Mouse (Mus musculus) gastrocnemius, postnatal 10 days (tissue): ENCODE data around the gene Pcsk5. TPM values are rescaled to one million over a fixed set of nuclear protein-coding genes. Genes with fewer than 3 reads are reported as not detected.

ENCODE experiments used
- DNase-seq: peaks from one replicate; pipeline ENCODE4 v3.0.0; 2021; ENCODE audit warnings: mixed read lengths
- total RNA-seq, 2 experiments: library from RNA; stranded (reverse); gene quantifications; 2 replicates each; pipeline ENCODE4 v1.2.3; 2021

Gene Pcsk5
- total RNA-seq, 2 experiments from 2014 or later = 8.5 to 10.9 TPM

DNA sequence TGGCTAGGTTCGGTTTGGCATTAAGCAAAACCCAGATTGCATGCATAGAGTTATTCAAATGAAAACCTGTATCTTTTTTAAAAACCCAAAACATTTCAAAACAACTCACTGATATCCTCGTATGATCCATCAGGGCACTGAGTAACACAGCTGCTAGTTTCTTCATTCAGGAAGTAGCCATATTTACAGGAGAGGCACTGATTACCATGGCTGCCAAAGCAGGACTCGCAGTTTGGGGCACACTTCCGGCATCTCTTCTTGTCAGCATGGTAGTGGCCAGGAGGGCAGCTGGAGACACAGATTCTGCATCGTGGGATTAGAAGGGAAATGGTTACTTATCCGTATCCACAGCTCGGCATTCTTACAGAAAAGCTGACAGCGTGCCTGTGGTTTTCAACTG is 265.1 kb downstream of the Pcsk5 start:
- no peak for DNase-seq

DNA sequence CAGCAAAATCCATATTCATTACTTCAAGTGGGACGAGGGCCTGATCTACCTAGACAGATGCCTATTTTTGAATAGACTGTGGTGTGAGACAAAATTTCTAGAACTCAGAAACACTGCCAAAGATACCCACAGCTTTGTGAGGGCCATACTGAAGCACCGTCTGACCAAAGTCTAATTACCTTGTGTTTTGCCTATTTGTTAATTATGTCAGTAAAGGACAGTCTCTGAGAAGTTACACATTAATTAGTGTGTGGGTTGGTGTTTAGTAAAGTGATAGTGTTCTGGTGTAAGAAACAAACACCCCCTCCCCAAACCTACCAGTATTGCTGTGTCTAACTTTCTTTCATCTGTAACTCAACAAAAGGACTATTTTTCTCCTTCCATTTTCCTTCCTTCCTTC is 266.5 kb downstream of the Pcsk5 start:
- no peak for DNase-seq

DNA sequence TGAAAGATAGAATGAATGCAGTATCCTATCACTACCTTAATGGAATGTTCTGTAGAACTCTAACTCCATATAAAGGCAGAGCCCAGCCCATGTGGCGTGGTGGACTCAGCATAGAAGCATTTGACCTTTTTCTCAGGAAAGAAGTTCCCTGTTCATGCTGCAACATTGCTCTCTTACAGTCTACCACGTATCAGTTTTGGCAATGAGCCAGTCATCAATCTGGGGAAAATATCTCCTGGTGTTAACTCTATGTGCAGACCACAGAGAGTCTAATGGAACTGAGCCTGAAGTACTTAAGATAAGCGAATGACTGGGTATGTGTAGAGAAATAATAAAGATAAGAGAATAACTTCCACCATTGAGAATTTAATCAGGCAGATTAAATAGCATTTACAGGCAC is 270.2 kb downstream of the Pcsk5 start:
- no peak for DNase-seq

DNA sequence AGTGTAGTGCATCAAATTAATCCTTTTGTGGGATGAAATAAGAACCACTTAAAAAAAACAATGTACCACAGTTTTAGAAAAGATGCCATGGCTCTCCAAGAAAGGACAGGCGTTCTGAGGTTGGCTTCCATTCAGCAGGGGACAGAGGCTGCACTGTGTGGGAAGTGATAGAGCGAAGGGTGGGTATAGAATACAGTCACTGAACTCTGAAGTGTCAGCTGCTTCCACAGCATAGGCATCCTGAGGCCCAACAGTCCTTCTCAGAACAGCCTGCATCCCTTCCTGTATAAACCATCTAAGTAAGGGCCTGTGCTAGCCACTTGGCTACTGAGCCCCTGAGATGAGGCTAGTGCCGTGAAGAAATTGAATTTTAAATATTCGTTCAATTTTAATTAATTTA is 271.3 kb downstream of the Pcsk5 start:
- no peak for DNase-seq

DNA sequence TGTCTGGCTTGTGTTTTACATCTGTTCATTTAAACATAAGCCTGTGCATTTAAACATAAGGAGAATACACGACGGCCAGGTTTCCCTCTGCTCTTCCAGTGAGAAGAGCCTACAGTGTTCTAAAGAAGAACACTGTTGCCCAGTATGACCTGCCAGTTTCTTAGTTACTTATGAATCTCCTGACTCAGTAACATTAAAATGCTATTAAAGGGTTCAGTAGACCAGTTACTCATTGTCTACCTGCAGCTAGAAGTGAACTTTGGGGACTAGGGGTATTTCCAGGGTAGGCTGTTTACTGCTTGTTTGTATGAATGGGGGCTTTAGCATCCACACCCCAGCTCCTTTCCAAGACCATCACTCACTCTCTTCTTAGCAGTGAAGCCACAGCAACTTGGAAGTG is 278.7 kb downstream of the Pcsk5 start:
- no peak for DNase-seq

DNA sequence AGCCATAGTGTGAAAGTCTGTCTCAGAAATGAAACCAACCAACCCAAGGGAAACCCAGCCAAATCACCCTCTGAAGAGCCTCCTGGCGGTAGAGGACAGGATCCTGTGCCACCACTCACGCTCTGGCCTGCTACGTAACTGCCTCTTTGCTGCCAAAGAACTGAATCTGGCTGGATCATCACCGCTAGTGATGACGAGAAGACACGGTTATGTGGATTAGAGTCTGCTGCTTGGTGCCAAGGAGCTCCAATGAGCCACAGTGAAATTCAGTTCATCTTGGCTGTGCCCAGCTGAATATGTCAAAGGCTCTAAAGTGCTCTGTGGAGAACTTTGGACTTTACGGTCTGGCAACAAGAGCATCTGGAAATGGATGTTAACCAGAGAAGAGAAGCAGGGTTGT is 282.3 kb downstream of the Pcsk5 start:
- peak; percentile 14 for DNase-seq

DNA sequence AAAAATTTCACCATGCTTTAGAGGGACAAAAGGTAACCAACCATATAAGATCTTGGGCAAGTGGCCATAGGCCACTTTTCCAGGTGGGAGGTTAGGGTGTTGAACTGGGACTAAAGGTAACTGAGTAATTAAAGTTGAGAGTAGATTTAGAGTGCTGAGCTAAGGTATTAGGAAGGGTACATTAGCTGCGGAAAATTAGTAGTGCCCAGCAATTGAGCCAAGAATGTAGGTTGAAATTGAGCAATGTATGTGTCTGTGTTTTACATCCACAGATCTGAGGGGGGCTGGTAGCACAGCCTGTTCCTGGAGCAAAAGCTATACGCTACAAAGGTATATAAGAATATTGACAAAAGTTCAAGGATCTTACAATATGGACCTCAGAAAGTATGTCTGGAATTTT is 282.9 kb downstream of the Pcsk5 start:
- DNase-seq = no peak

DNA sequence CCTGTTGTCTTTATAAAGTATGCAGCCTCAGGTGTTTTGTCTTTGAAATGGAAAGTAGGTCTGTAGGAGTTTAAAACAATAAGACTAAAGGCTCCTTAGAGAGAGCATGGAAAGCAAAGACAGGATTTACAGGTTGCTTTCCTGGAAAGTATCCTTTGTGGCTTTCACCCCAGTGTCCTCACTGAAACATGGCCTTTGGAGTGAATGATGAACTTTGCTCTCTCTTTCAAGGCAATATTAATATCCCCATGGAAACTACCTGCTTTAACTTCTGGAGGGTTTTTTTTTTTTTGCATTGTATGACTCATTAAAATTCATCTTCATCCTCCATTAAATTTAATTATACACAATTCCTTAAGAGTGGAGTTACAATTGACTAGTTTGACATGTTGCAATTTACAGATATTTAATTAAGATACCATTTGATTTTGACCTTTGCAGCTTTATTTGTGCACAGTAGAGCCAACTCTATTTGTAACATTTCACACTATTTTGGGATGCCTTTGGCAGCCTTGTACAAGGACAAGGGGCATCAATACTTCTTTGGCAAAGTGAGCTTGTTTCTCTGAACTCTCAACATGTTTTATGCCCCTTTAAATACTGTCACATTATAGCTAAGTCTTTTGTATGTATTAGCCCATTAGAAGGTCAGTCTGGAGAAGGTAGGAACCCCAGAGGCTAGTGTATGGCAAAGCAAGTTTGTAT is 283.9 kb downstream of the Pcsk5 start:
- DNase-seq = no peak

DNA sequence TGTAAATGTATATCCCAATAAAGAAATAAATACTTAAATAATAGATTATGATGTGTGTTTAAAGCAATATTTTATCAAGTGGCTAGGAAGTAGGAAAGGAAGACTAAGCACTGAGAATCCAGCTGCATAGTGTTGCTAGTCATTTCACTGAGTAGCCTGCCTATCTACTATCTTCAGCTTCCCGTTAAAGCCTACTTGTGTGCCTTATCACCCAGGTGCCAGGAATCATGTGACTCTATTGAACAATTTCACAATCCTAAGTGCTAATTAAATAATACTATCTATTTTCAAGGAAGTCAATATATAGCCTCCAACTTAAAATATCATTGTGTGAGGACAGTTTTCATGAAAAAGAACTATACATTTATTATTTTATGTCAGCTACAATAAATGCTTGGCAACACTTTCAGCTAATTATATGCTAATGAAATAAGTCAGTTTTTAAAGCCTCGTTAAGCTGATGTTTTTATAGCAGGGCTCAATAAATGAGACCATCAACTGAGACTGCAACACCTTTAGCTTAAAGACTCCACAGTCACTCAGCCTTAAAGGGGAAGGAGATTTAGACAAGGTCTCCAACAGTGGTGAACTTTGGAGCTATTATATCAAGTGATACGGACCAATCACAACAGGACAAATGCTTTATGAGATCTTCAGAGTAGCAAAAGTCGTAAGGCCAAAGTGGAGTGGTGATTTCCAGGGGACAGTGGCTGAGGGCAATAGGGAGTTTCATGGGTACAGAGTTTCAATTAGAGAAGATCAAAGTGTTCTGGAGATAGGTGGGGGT is 308.5 kb downstream of the Pcsk5 start:
- DNase-seq = no peak

DNA sequence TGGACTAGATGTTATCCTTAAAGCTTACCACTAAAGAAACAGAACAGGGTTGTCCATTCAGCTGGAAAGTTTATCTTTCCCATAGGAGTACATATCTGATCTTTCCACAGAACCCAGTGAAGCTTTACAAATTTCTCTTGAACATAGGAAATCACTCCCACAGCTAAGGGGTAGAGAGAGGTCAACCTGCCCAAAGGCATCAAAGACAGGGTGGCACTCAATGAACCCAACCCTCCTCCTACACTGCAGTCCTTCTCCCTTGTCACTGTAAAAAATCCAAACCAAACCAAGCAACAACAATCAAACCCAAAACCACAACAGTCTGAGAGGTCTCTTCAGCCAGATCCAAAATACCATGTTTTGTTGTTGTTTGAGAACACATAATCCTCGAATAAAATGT is 311.9 kb downstream of the Pcsk5 start:
- DNase-seq = no peak

DNA sequence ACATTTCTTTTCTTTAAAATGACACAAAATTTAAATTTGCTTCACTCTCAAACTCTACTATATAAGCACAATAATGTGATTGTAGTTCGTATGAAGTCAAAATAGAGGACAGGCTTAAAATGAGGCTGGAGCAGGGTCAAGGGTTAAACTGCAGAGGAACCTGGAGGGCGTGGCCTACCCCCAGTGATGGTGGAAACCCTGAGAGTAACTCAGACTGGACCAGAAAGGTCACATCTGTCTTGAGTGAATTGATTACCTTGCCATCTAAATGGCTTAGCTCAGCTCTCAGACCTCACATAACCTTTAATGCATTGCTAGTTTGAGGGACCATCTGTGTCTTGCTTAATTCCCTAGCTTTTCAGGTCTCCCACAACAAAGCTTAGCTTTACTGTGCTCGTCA is 323.0 kb downstream of the Pcsk5 start:
- no peak for DNase-seq

DNA sequence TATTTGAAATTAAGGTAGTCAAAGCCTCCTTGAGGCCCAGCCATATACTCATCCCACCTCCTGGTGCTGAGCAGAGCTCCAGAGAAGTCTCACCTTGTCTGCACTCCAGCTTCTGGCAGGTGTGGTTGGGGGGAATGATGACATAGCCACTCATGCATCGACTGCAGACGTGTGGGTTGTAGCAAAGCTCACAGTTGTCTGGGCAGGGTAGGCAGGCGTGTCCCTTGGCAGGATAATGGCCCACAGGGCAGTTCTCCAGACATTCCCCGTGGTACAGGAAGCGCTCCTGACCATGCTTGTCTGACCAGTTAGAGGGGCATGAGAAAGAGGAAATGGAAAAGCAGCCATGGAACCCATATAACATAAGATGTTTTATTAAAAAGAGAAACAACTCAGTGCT is 326.1 kb downstream of the Pcsk5 start:
- DNase-seq = no peak

DNA sequence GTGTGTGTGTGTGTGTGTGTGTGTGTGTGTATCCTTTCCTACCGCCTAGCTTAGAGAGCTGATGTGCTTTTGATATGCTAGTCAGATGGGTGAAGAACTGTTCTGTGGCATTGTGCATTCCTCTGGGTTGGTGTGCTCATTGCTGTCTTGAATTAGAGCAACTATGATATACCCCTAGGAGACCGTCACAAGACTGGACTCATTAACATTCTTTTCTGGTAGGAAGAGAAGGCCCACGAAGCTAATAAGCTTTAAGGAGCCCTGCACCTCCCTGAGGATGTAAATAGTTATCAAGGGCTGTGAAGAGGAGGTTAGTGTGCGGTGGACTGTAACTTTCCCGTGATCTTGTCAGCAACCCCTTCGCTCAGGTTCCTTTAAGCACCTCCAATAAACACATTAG is 333.2 kb downstream of the Pcsk5 start:
- no peak for DNase-seq

DNA sequence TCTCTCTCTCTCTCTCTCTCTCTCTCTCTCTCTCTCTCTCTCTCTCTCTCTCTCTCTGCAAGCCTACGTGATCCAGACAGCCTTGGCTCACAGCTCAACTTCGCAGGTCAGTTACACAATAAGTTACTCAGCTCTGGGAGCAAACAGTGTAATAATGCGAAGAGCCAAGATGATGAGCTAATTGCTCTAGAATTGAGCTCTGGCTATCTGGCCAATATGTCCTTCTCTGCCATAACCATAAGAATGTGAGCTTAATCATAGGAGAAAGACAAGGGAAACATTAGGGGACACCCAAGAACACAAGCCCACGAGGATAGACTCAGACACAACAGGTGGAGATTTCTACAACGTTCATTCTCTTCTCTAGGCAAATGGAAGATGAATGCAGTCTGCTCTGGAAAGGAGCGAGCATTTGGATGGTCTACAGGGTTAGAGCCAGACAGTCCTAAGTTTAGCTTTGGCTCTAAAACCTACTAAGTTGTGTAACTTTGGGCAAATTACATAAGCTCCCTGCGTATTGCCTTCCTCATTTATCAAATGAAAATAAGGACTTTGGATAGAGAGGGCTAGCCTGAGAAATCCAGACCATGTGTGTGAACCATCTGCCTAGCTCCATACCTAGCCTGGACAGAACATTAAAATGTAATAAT is 338.7 kb downstream of the Pcsk5 start:
- DNase-seq = no peak

DNA sequence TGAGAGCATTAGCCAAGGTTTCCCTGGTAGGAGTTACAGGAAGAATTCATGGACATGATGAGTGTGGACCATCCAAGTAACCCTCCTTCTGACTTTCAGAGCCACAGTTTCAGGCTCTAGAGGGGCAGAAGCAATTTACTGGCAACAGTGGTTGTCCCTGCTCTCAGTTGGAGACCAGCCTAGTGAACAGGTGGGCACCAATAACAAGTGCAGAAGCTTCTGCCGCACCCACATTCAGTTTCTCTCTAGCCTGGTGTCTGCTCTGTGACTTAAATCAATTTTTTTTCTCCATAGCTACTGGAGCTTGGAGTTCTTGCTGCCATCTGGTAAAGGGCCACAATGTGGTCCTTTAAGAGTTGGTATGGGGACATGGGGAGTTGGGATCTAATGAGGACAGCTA is 341.3 kb downstream of the Pcsk5 start:
- DNase-seq = no peak

DNA sequence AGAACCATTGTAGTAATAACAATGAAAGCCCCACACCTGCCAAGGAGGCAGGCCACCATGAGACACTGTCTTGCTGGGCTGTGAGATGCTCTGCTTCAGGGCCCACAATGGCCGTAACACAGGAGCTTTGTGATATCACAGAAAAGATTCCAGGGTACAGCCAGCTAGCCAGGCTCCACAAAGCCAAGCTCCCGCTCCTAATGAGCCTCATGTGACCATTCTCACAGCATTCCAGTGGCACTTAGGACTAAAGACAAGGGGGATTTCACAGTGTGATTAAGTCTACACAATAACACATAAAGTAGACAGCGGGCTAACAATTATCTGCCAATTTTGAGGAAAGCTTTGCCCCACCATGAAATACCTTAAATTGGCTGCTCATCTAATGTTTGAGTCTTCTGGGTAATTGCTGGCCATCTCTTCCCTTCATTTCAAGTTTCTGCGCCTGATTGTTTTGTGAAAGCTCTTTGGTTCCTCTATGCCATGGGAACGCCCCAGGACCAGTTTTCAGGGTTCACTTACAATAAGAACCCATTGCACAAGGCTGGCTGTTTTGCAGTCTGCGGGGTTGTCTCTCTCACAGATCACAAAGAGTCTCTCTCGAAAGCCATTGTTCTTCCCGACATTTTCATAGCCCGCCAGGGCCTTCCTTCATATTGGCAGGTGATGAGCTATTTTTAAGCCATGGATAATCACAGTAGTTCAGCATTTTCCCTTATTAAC is 345.4 kb downstream of the Pcsk5 start:
- no peak for DNase-seq

DNA sequence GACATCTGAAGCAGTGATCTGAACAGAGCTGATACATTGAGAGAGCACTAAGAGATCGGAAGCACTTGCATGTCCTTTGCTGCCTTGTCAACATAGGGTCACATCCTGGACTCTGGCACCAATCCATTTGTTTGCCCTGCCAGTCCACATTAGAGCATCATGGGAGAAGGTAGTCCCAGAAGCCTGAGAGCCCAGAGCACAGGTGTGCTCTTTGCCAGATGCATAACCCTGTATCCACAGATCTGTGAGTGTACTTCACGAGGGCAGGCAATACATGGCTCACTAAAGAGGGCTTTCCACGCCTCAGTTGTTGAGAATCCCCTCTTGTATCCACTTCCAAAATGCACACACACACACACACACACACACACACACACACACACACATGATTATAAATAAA is 346.1 kb downstream of the Pcsk5 start:
- DNase-seq = no peak

DNA sequence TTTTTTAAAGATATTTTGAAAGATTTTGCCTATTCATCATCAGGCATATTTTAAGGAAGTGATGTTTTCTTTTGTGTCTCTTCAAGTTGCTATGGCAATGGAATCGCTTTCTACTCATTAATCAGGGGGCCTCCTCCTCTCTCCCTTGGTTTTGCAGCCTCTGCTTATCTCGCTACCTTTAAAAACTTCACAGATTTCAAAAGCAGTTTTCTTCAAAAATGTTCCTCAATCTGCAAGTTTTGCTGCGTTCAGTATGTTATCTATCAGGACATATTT is 347.6 kb downstream of the Pcsk5 start:
- DNase-seq = no peak

DNA sequence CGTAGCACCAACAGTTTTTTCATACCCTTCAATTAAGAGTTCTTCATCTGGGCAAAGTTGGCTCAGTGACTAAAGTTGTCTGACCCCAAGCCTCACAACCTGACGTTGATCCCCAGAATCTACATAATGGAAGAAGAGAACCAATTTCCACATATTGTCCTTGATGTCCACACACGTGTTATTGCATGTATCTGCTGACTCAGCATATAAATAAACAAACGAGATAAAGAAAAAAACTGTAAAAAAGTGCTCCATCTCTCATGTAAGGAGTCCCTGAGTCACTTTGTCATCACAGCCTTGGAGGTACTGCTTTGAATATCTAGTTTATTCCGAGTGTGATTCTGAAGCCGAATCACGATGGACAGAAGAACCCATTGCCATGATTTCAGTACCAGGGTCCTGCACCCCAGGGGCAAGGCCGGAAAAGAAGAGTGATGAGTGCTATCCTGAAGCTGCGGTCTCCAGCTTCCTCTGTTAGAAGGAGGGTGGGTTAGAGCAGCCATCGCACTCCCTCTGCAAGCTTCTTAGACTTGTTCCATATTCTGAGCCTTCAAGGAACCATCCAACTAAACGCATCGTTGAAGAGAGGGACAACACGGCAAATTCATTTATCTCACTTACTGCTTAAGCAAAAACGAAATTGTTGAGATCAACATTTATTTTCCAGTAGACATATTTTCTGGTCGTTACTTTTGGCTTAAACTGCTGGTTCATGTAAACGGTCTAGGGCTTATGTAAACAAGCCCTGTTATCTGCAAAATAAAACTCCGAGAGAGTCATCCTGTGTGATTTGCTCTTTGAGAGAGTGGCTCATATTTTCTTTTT is 348.2 kb downstream of the Pcsk5 start:
- DNase-seq = no peak

DNA sequence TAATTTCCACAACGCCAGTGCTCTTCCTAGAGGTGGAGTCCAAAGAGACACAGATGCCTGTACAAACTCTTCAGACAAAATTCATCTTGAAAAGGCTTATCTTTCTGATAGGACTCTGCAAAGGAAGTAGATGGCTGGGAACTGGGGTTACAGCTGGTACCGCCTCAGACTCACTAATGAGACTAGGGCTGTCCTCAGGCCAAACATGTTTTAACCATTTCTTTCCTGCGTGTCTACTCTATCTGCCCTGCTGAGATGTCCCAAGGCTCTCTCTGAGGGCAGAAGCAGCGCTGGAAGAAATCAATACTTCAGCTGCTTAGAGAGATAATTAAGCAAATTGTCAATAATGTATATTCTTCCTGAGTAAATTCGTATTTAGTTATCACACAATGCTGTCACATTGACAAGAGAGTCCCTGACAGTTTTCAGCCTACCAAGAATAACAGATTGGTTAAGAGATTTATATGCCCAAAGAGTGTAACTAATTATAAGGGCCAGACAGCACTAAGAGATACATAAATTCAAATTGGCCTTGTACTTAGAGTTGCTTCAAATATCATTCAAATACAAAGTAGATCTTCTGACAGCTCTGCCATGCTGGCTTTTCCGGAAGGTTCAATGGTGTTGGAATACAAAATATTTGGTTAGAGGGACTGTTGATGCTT is 355.2 kb downstream of the Pcsk5 start:
- no peak for DNase-seq

DNA sequence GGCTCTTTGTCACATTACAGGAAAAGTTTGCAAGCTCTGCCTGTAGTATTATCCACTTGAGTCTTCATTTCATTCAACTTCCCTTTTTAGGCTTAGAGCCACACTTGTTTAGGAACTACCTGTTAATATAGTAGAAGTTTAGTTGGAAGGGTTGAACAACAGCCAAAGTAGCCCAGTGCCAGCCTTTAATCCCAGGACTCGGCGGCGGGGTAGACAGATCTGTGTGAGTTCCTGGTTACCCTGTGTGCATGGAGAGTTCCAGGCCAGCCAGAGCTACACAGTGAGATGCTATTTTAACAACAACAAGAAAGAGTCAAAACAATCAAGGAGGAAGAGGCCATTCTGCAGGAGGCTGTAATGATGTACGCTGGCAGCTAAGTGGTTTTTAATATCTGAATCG is 358.0 kb downstream of the Pcsk5 start:
- no peak for DNase-seq

DNA sequence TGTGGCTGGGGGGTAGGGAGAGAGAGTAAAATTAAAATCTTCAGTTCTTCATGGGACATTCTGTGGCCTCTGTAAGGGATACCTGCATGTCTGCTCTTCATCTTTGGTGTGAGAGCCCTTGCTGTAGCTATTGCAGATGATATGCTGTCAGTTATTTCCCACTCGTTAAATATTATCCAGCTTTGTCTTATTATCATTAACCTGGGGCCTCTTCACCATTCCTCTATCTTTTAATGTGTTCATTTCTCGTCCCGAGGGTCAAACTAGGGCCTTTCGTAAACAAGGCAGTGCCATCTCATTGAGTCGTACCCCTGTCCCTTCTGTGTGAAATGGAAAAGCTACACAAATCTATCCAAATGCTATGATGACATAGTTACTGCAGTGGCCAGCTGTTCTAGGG is 361.4 kb downstream of the Pcsk5 start:
- no peak for DNase-seq
